Mouse (Mus musculus) lung, embryonic 14.5 days (tissue): ENCODE results near the gene Gabbr2. TPM values are rescaled to one million over a fixed set of nuclear protein-coding genes. Genes with fewer than 3 reads are reported as not detected.
A peak's percentile ranks its signal among the peaks of the same experiment; 100 is the strongest.

Experiments
- ATAC-seq: fragments of 200-750 bp; cut with Nextera tagmentation; 2 replicates; pipeline ENCODE4 v1.8.0; 2017; ENCODE audit warnings: mild to moderate bottlenecking, moderate TSS enrichment, moderate library complexity; ENCODE audit not compliant: insufficient read depth
- DNase-seq: peaks from one replicate; pipeline ENCODE4 v3.0.0-alpha.2; 2015
- H3K27ac ChIP-seq: fragments of 300-500 bp; sonication (generic); 2 replicates; pipeline ENCODE4 v1.5.1; 2014; ENCODE audit warnings: low read depth, mild to moderate bottlenecking, moderate library complexity
- H3K27me3 ChIP-seq: fragments of 300-500 bp; sonication (generic); 2 replicates; pipeline ENCODE4 v1.6.1; 2014; ENCODE audit warnings: low read length, control low read depth; ENCODE audit not compliant: insufficient read depth
- H3K36me3 ChIP-seq: fragments of 300-500 bp; sonication (generic); 2 replicates; pipeline ENCODE4 v1.6.1; 2014; ENCODE audit warnings: control low read depth; ENCODE audit not compliant: insufficient read depth
- H3K4me1 ChIP-seq: fragments of 300-500 bp; sonication (generic); 2 replicates; pipeline ENCODE4 v1.6.1; 2014; ENCODE audit warnings: antibody characterized with exemption, control low read depth; ENCODE audit not compliant: insufficient read depth
- H3K4me2 ChIP-seq: fragments of 300-500 bp; sonication (generic); 2 replicates; pipeline ENCODE4 v1.6.1; 2014; ENCODE audit warnings: mild to moderate bottlenecking
- H3K4me3 ChIP-seq: fragments of 300-500 bp; sonication (generic); 2 replicates; pipeline ENCODE4 v1.5.1; 2014; ENCODE audit warnings: low read depth, low read length
- H3K9ac ChIP-seq: fragments of 300-500 bp; sonication (generic); 2 replicates; pipeline ENCODE4 v1.6.1; 2014
- H3K9me3 ChIP-seq: fragments of 300-500 bp; sonication (generic); 2 replicates; pipeline ENCODE4 v1.6.1; 2016; ENCODE audit warnings: low read depth, low read length, control low read depth
- CTCF ChIP-seq: IDR thresholded peaks from 2 replicates; pipeline ENCODE4 v1.5.1; 2016; ENCODE audit warnings: antibody characterized with exemption, low read depth
- WGBS: fragments of 180-500 bp; shearing (Covaris S2); extraction: QIAGEN DNeasy Blood & Tissue Kit; methylation state at CpG from one replicate; pipeline ENCODE4 v1.1.7; 2014; 5-methylcytosine and 5-hydroxymethylcytosine counted together
- polyA plus RNA-seq: library from polyadenylated mRNA; unstranded; fragments of >200 nt; fragmentation: Nextera tagmentation; extraction: Ambion mirVana; gene quantifications from 2 replicates; pipeline ENCODE4 v1.2.1, GENCODE M21; 2014

Gene Gabbr2
- 0.07 TPM in 1 of 2 replicates, not detected in the other for polyA plus RNA-seq

DNA sequence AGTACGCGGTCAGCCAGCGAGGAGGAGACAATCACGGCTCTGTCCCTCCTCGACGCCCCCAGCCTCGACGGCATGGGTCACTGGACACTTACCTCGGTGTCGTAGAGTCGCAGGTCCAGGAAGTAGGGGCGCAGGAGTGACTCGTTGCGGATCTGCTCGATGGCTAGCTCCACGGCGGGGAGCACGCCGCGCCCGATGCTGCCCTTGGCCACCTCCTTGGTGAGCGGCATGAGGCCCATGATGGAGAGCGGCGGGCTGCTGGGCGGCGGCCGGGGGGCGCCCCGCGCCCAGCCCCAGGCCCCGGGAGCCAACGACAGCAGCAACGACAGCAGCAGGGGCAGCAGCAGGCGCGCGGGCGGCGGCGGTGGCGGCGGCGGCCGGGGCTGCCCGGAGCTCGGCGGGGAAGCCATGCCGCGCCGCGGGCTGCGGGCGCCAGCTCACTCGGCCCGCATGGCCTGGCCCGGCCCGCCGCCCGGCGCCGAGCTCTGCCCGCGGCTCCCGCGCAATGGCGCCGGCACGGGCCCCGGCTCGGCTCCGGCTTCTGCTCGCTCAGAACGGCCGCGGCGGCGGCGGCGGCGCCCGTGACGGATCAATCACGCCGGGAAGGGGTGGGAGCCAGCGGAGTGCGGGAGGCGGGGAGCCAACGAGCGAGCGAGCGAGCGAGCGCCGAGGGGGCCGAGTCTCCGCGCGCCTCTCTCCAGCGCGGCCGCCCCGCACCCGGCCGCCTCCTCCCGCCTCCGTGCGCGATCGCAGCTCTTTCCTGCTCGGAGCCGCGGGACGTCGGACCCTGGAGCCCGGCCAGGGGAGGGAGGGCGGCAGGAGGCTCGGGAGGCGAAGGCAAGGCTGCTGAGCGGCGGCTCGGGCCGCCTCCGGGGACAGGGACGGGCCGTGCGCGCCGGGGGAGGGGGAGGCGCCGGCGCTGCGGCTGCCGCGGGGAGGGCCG lies at the start of gene Gabbr2:
Gene Gabbr2 (minus strand): TSS at position 858 of the 943 bp plus-strand sequence.
- no peak for TF ChIP-seq CTCF
- Histone ChIP-seq H3K27ac (no peak within 1 kb of the TSS), H3K4me2 (peak within 1 kb of the TSS; percentile 73), H3K9ac (no peak within 1 kb of the TSS), H3K36me3 (no peaks in the 10 kb centered on the region), H3K4me3 (peak within 1 kb of the TSS; percentile 42), H3K4me1 (no peaks in the 10 kb centered on the region), H3K27me3 (peaks cover 55% of the 10 kb centered on the region), H3K9me3 (no peaks in the 10 kb centered on the region)
- DNase-seq (peak; percentile 34), ATAC-seq (no peak)
- WGBS = under 1% methylated on average over 94 of the region's 134 CpGs

DNA sequence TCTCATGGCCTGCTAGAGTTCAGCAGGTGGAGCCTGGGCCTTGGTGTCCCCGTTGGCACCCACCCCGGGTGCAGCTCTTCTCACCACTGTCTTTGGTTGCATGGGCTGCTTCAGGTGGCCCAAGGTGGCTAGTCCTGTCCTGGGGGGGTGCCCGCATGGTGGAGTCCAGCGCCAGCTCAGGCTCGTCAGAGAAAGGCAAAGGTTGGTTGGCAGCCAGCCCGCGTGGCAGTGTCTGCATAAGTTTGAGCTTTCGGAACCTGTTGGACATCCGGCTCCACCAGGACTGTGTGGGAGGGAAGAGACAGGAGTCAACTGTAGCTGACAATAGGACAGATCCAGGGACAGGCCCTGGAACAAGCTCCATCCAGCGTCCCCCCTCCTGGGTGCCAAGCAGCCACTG lies 47.9 kb upstream of the Gabbr2 start:
- Histone ChIP-seq H3K4me2 (no peak overlapping the region), H3K4me3 (no peak overlapping the region), H3K27me3 (no peaks in the 10 kb centered on the region), H3K9me3 (no peaks in the 10 kb centered on the region), H3K9ac (no peak overlapping the region), H3K27ac (no peak overlapping the region), H3K36me3 (0 out of 2 replicates have a peak, but pooled peaks cover 4% of the 10 kb centered on the region), H3K4me1 (no peaks in the 10 kb centered on the region)
- TF ChIP-seq CTCF = no peak
- DNase-seq (no peak), ATAC-seq (no peak)
- 89% methylated on average over 10 of the region's 10 CpGs for WGBS

DNA sequence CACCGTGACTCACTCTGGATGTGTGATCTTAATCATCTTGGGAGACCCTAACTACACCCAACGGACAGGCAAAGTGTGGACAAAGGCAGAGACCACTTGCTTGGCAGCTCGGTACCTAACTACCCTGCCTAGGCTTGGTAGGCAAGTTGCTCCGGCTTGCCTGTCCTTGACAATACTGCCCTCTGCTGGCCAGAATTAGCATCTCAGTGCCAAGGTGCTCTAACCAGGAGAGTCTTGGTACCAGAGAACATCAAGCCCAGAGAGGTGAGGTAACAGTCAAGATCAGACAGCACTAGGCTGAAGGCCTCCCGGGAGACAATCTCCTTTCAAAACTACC lies 45.6 kb upstream of the Gabbr2 start:
- TF ChIP-seq CTCF = peak; percentile 98
- Histone ChIP-seq H3K27me3 (no peaks in the 10 kb centered on the region), H3K9me3 (no peaks in the 10 kb centered on the region), H3K4me2 (no peak overlapping the region), H3K4me3 (no peak overlapping the region), H3K9ac (no peak overlapping the region), H3K4me1 (no peaks in the 10 kb centered on the region), H3K27ac (no peak overlapping the region), H3K36me3 (0 out of 2 replicates have a peak, but pooled peaks cover 4% of the 10 kb centered on the region)
- peak; percentile 45; the same call in 1 of the 2 replicates for ATAC-seq
- WGBS = 15% methylated on average over 5 of the region's 5 CpGs
- peak; percentile 91 for DNase-seq

DNA sequence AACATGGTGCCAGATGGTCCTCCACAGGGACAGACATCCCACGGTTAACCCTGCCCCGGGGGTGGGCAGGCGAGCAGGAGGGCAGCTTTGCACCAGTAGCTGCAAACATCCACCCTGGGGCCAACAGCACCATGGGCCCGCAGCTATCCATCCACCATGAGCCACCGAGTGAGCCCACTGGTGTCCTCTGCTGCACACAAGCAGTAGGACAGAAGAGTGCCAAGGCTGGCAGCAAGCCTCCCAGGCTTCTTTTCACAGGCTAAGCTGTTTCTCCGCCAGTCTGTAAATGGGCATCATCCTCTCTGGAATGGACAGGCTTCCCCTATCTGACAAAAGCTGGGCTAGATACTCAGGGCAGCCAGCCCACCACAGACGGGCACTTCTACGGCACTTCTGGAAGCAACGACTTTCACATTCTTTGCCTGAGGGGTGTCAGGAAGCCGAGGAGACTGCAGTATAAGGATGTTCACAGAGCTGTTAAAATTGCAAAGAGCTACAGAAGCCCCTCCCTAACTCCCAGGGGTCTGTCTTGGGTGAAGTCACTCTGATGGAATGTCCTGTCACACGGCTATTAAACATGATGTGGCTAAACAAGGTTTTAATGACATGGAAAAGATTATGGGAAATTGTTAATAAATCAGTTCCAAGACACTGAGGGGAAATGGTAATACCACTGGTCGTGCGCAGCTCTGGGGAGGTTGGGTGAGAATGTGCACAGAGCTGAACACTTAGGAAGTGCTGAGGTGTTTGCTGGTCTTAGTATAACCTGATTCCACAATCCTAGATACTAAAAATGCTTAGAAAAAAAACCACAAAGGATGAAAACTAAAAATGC lies 45.0 kb upstream of the Gabbr2 start:
- peak; percentile 15; the same call in 1 of the 2 replicates for TF ChIP-seq CTCF
- no peak for ATAC-seq
- H3K36me3 ChIP-seq = 0 out of 2 replicates have a peak, but pooled peaks cover 4% of the 10 kb centered on the region
- H3K9me3 ChIP-seq = no peaks in the 10 kb centered on the region
- no peak overlapping the region for H3K9ac ChIP-seq
- H3K27ac ChIP-seq = no peak overlapping the region
- H3K27me3 ChIP-seq = no peaks in the 10 kb centered on the region
- WGBS = 54% methylated on average over 13 of the region's 13 CpGs
- H3K4me2 ChIP-seq = no peak overlapping the region
- no peak overlapping the region for H3K4me3 ChIP-seq
- no peaks in the 10 kb centered on the region for H3K4me1 ChIP-seq
- DNase-seq = no peak

DNA sequence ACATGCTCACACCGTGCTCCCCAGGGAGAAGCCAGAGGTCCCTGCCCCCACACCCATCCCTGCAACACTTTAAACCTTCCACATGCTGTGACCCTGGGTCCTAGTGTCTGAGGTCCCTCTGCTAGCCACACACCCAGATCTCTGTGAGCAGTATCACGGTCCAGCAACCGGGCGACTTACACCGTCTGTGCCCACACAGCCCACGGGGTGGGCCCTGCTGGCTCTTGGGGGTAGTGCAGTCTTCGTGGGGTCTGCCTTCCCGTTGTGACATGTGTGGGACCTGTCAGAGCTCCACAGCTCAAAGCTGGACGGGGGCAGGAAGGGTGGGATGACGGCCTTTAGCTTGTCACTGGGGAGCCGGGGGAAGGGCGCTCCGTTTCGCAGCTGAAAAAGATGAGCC lies 43.9 kb upstream of the Gabbr2 start:
- DNase-seq (no peak), ATAC-seq (no peak)
- Histone ChIP-seq H3K4me1 (no peaks in the 10 kb centered on the region), H3K27me3 (no peaks in the 10 kb centered on the region), H3K4me3 (no peak overlapping the region), H3K9ac (no peak overlapping the region), H3K4me2 (no peak overlapping the region), H3K36me3 (0 out of 2 replicates have a peak, but pooled peaks cover 4% of the 10 kb centered on the region), H3K27ac (no peak overlapping the region), H3K9me3 (no peaks in the 10 kb centered on the region)
- peak; percentile 22; the same call in 1 of the 2 replicates for TF ChIP-seq CTCF
- 68% methylated on average over 14 of the region's 14 CpGs for WGBS

DNA sequence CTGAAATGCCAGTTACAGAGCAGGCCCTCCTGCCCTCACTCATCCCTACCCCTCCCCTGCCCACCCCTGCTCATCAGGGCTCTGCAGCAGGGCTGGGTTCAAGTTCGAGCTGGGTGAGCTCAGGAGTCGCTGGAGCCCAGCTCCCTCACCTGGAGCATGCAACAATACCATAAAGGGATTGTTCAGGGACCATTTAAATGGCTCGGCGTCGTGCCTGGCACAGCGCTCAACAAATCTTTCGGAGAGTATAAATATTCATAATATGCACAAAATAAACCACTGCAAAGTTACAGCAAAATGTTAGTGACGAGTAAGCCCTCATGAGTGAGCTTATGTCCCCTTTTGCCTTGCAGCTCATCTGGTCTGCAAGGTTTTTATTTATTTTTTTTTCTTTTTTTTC lies 40.5 kb upstream of the Gabbr2 start:
- no peak for ATAC-seq
- TF ChIP-seq CTCF = no peak
- 78% methylated on average over 8 of the region's 8 CpGs for WGBS

More for the DNA sequence above, 40.5 kb upstream of the Gabbr2 start:
- Histone ChIP-seq H3K27ac (no peak overlapping the region), H3K36me3 (no peaks in the 10 kb centered on the region), H3K4me3 (no peak overlapping the region), H3K9ac (no peak overlapping the region), H3K4me2 (no peak overlapping the region), H3K9me3 (no peaks in the 10 kb centered on the region), H3K27me3 (no peaks in the 10 kb centered on the region), H3K4me1 (no peaks in the 10 kb centered on the region)
- DNase-seq = no peak
